Mouse (Mus musculus): ENCODE measurements at regions not wholly inside any gene's neighbourhood (a gene's known extent, or its start where the extent isn't known, plus 50 kb on each side); places are given as distances from the start of the nearest gene placed in this dataset.

- no peak for DNase-seq (ENCODE audit: low read depth, low spot score)
Observed at GRCm38 (mm10) chr19:32939692-32940091, 182.4 kb downstream of the Pten start.

GRCm38 (mm10) chr19:32940806-32941205 is 183.5 kb downstream of the Pten start:
- DNase-seq (ENCODE audit: low read depth, low spot score) = no peak

GRCm38 (mm10) chr19:32943594-32944230 is 186.4 kb downstream of the Pten start:
- no peak for DNase-seq (ENCODE audit: low read depth, low spot score)

GRCm38 (mm10) chr19:32947081-32947855 is 190.0 kb downstream of the Pten start:
- DNase-seq (ENCODE audit: low read depth, low spot score) = no peak

- DNase-seq (ENCODE audit: low read depth, low spot score) = no peak
Observed at GRCm38 (mm10) chr19:32950252-32950651, 193.0 kb downstream of the Pten start.

GRCm38 (mm10) chr19:32950794-32951193 is 193.5 kb downstream of the Pten start:
- no peak for DNase-seq (ENCODE audit: low read depth, low spot score)

GRCm38 (mm10) chr19:32952425-32952824 is 195.1 kb downstream of the Pten start:
- no peak for DNase-seq (ENCODE audit: low read depth, low spot score)

GRCm38 (mm10) chr19:32952928-32953687 is 195.8 kb downstream of the Pten start:
- DNase-seq (ENCODE audit: low read depth, low spot score) = no peak

- DNase-seq (ENCODE audit: low read depth, low spot score) = no peak
Observed at GRCm38 (mm10) chr19:32954001-32954605, 196.8 kb downstream of the Pten start.

GRCm38 (mm10) chr19:32954942-32955341 is 197.6 kb downstream of the Pten start:
- no peak for DNase-seq (ENCODE audit: low read depth, low spot score)

GRCm38 (mm10) chr19:32956143-32956915 is 199.0 kb downstream of the Pten start:
- no peak for DNase-seq (ENCODE audit: low read depth, low spot score)

- DNase-seq (ENCODE audit: low read depth, low spot score) = no peak
Observed at GRCm38 (mm10) chr19:32956916-32957558, 199.7 kb downstream of the Pten start.

- DNase-seq (ENCODE audit: low read depth, low spot score) = no peak
Observed at GRCm38 (mm10) chr19:32958276-32958675, 201.0 kb downstream of the Pten start.

GRCm38 (mm10) chr19:32958791-32959190 is 201.5 kb downstream of the Pten start:
- no peak for DNase-seq (ENCODE audit: low read depth, low spot score)

- DNase-seq (ENCODE audit: low read depth, low spot score) = no peak
Observed at GRCm38 (mm10) chr19:32959844-32960195, 202.5 kb downstream of the Pten start.

GRCm38 (mm10) chr19:32960196-32960947 is 203.1 kb downstream of the Pten start:
- DNase-seq (ENCODE audit: low read depth, low spot score) = no peak

- no peak for DNase-seq (ENCODE audit: low read depth, low spot score)
Observed at GRCm38 (mm10) chr19:32961525-32961924, 204.2 kb downstream of the Pten start.

- DNase-seq (ENCODE audit: low read depth, low spot score) = no peak
Observed at GRCm38 (mm10) chr19:32963983-32964382, 206.7 kb downstream of the Pten start.

GRCm38 (mm10) chr19:32965488-32965887 is 208.2 kb downstream of the Pten start:
- no peak for DNase-seq (ENCODE audit: low read depth, low spot score)

GRCm38 (mm10) chr19:32969213-32969776 is 212.0 kb downstream of the Pten start:
- no peak for DNase-seq (ENCODE audit: low read depth, low spot score)

Data from skeletal muscle tissue, adult 2 months (tissue).